Comparison of ENCODE assay signal across 8 mouse cellular contexts in the genomic region with DNA sequence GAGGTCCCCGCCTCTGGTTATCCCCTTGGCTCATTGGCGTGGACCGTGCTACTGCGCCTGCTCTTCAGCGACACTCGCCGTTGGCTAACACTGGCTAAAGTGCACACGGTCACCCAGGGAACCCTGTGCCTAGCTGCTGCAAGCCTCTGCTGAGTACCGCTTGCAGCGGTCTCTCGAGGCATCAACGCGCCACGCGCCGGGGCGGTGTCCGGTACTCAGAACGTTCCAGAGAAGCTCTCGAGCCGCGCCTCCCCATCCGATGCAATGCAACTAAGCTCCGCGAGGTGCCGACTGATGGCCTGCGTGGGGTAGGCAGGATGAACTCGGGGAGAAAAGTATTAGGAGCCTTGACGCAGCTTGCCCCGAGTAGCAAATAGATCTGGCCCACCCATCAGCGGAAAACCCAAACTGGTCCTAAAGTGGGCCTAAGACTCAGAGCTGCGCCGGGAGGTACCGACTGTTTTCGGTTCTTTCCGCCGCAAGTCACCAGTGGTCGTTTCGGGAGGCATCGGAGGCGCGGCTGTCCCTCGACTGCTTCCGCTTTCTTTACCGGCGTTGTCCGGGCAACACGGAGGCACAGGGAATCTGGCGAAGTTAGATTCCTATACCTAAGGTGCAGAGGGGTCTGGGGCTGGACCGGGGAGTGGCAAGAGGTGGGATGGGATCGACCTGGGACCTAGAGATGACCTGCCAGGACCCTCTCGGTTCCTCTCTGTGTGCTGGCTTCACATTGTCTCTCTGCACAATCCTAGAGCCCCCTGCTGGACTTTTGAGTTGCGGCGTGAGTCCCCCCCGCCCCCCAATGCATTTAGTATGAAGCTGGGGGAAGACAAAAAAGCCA. TPM values are rescaled to one million over a fixed set of nuclear protein-coding genes. Genes with fewer than 3 reads are reported as not detected.
DNase-seq lines count a peak whose midpoint lies in the region; ATAC-seq and TF ChIP-seq lines count a peak whose summit lies in the region.

No protein-coding gene starts in this region.

- intact Hi-C loops in left cerebral cortex, adult 2 months (cut with DNase I) = loop anchor here (2.0 to 5.0 kb wide), 2 partner anchors 66 to 74 kb away; partner anchors contain the start of gene Tmem204

- peak overlapping the region; percentile 81 for H3K9ac ChIP-seq in hindbrain, embryonic 12.5 days

- TF ChIP-seq POLR2A in cerebellum, adult 2 months (IDR thresholded peaks at IDR 0.05; ENCODE audit: borderline replicate concordance, insufficient read depth, low read length) = peak; percentile 47; the same call in 1 of the 2 replicates

- DNase-seq in NIH3T3 (ENCODE audit: low read depth) = peak; percentile 55
- DNase-seq in cerebellum, adult 2 months = no peak
- DNase-seq in frontal cortex, postnatal 10 days (ENCODE audit: low spot score in 2 of 2) = peak; percentile 74 to 78
- peak; percentile 71 to 74 for DNase-seq in left cerebral cortex, adult 2 months (ENCODE audit: extremely low spot score in 1 of 2, low spot score in 2 of 2)
- peak; percentile 94 for DNase-seq in retina, postnatal 1 day
- peak; percentile 52 for DNase-seq in urinary bladder, adult 2 months (ENCODE audit: low spot score)

- H3K27ac ChIP-seq in cerebellum, adult 2 months (ENCODE audit: insufficient read depth, low read length) = peak overlapping the region; percentile 13
- peak overlapping the region; percentile 82 for H3K27ac ChIP-seq in hindbrain, embryonic 12.5 days
- peak overlapping the region; percentile 80 for H3K27ac ChIP-seq in left cerebral cortex, adult 2 months
- H3K27ac ChIP-seq in macrophage = peak overlapping the region; percentile 58

- no peak for TF ChIP-seq CTCF in cerebellum, adult 2 months (IDR thresholded peaks at IDR 0.05; ENCODE audit: borderline replicate concordance, insufficient read depth, low read depth, low read length)
- TF ChIP-seq CTCF in left cerebral cortex, adult 2 months (IDR thresholded peaks at IDR 0.05) = peak; percentile 37

- H3K4me2 ChIP-seq in hindbrain, embryonic 12.5 days (replicated peaks) = peak overlapping the region; percentile 98

- H3K79me2 ChIP-seq in macrophage (ENCODE audit: inconsistent target) = peaks cover 36% of the 10 kb centered on the region

- no peaks in the 10 kb centered on the region for H3K4me1 ChIP-seq in cerebellum, adult 2 months (ENCODE audit: control insufficient read depth, insufficient read depth, low read length)
- peaks cover 18% of the 10 kb centered on the region for H3K4me1 ChIP-seq in hindbrain, embryonic 12.5 days

- H3K27me3 ChIP-seq in cerebellum, adult 2 months (ENCODE audit: control insufficient read depth, insufficient read depth, low read length) = no peaks in the 10 kb centered on the region
- no peaks in the 10 kb centered on the region for H3K27me3 ChIP-seq in hindbrain, embryonic 12.5 days

- peak overlapping the region; percentile 72 for H3K4me3 ChIP-seq in cerebellum, adult 2 months (replicated peaks; ENCODE audit: insufficient read depth, low read depth, low read length)
- peak overlapping the region; percentile 99 for H3K4me3 ChIP-seq in hindbrain, embryonic 12.5 days
- H3K4me3 ChIP-seq in left cerebral cortex, adult 2 months = peak overlapping the region; percentile 88
- H3K4me3 ChIP-seq in macrophage (ENCODE audit: inconsistent target) = peak overlapping the region; percentile 87

- WGBS in cerebellum, adult 2 months = under 1% methylated on average over 55 of the region's 55 CpGs
- under 1% methylated on average over 55 of the region's 55 CpGs for WGBS in hindbrain, embryonic 12.5 days
- 1% methylated on average over 55 of the region's 55 CpGs for WGBS in macrophage (ENCODE audit: missing documents)

- H3K9me3 ChIP-seq in hindbrain, embryonic 12.5 days (replicated peaks) = no peaks in the 10 kb centered on the region

- peak; percentile 93 for ATAC-seq in hindbrain, embryonic 12.5 days (ENCODE audit: low FRiP score)

- peaks cover 16% of the 10 kb centered on the region for H3K36me3 ChIP-seq in hindbrain, embryonic 12.5 days
- 0 out of 2 replicates have a peak, but pooled peaks cover under 1% of the 10 kb centered on the region for H3K36me3 ChIP-seq in macrophage (ENCODE audit: inconsistent target)

RNA-seq across cellular contexts. Expression of gene Ift140, which starts 0.6 kb away (rescaled TPM):
- polyA plus RNA-seq in cerebellum, adult 2 months (2012; rRNA removed) = 18.0 and 19.2 TPM in 2 replicates
- 26.7 and 27.6 TPM in 2 replicates for polyA plus RNA-seq in hindbrain, embryonic 12.5 days (2016; fragmentation: Nextera tagmentation; extraction: Ambion mirVana)
- total RNA-seq in left cerebral cortex, adult 2 months (2021) = 10 to 100 TPM; 17.9 to 21.0 TPM
- 10 to 100 TPM in 23 of 26 experiments, 1 to 10 TPM in 3; 3.5 to 54.1 (median 32.1) TPM for total RNA-seq in macrophage (2018; cell fraction: chromatin; rRNA removed)
- 1 to 10 TPM; 4.3 to 9.7 (median 6.7) TPM for total RNA-seq in macrophage (2018; cell fraction: cytosol; rRNA removed)
- 10 to 100 TPM in 19 of 26 experiments, 1 to 10 TPM in 7; 3.2 to 28.9 (median 12.6) TPM for total RNA-seq in macrophage (2018; cell fraction: nucleus; rRNA removed)
- 5.9 to 8.6 TPM (median 6.8 TPM) in 3 replicates for polyA plus RNA-seq in macrophage (2018)
- 11.9 and 12.7 TPM in 2 replicates for polyA plus RNA-seq in urinary bladder, adult 2 months (2012; rRNA removed)

RNA-seq across cellular contexts. Expression of gene Cramp1l, which starts 0.9 kb away (rescaled TPM):
- 19.8 and 21.3 TPM in 2 replicates for polyA plus RNA-seq in cerebellum, adult 2 months (2012; rRNA removed)
- 13.8 and 13.9 TPM in 2 replicates for polyA plus RNA-seq in hindbrain, embryonic 12.5 days (2016; fragmentation: Nextera tagmentation; extraction: Ambion mirVana)
- total RNA-seq in left cerebral cortex, adult 2 months (2021) = 10 to 100 TPM; 31.9 to 33.9 TPM
- total RNA-seq in macrophage (2018; cell fraction: chromatin; rRNA removed) = 10 to 100 TPM; 18.4 to 71.2 (median 45.9) TPM
- total RNA-seq in macrophage (2018; cell fraction: cytosol; rRNA removed) = 10 to 100 TPM in 20 of 26 experiments, 1 to 10 TPM in 6; 6.0 to 17.1 (median 13.3) TPM
- 10 to 100 TPM; 14.4 to 47.9 (median 26.1) TPM for total RNA-seq in macrophage (2018; cell fraction: nucleus; rRNA removed)
- polyA plus RNA-seq in macrophage (2018) = 6.7 to 8.9 TPM (median 7.8 TPM) in 3 replicates
- 15.7 and 16.0 TPM in 2 replicates for polyA plus RNA-seq in urinary bladder, adult 2 months (2012; rRNA removed)

RNA-seq across cellular contexts. Expression of gene Jpt2, which starts 56.0 kb away (rescaled TPM):
- polyA plus RNA-seq in cerebellum, adult 2 months (2012; rRNA removed) = 10.6 and 12.3 TPM in 2 replicates
- 210 and 212 TPM in 2 replicates for polyA plus RNA-seq in hindbrain, embryonic 12.5 days (2016; fragmentation: Nextera tagmentation; extraction: Ambion mirVana)
- total RNA-seq in left cerebral cortex, adult 2 months (2021) = 1 to 10 TPM; 5.3 to 6.9 TPM
- 10 to 100 TPM in 21 of 26 experiments, 1 to 10 TPM in 5; 5.2 to 38.2 (median 13.2) TPM for total RNA-seq in macrophage (2018; cell fraction: chromatin; rRNA removed)
- 10 to 100 TPM; 17.2 to 28.1 (median 23.0) TPM for total RNA-seq in macrophage (2018; cell fraction: cytosol; rRNA removed)
- 10 to 100 TPM in 18 of 26 experiments, 1 to 10 TPM in 8; 5.7 to 42.1 (median 13.7) TPM for total RNA-seq in macrophage (2018; cell fraction: nucleus; rRNA removed)
- 22.2 to 58.8 TPM (median 31.5 TPM) in 3 replicates for polyA plus RNA-seq in macrophage (2018)
- polyA plus RNA-seq in urinary bladder, adult 2 months (2012; rRNA removed) = 17.8 and 22.6 TPM in 2 replicates

Comparison
In these comparisons a context has a peak if more than half of its experiments do, and no peak if none do; other contexts are left out.
1. DNase-seq: peak in NIH3T3 (single experiment), frontal cortex, postnatal 10 days (2 of 2), left cerebral cortex, adult 2 months (2 of 2), retina, postnatal 1 day (single experiment) and urinary bladder, adult 2 months (single experiment); none in cerebellum, adult 2 months (0 of 2).
2. H3K27ac ChIP-seq: peak in every context shown above with its lines; median percentile 82 in hindbrain, embryonic 12.5 days; 80 in left cerebral cortex, adult 2 months; 58 in macrophage; 13 in cerebellum, adult 2 months.
3. Peak in every context shown above with its lines, with median percentiles within 50 percentile points of each other: H3K4me3 ChIP-seq.